Mouse (Mus musculus): ENCODE data around the gene Mpo. TPM values are rescaled to one million over a fixed set of nuclear protein-coding genes. Genes with fewer than 3 reads are reported as not detected.

The Mpo gene
- polyA plus RNA-seq, 1 experiment from 2014 or later, result 274 TPM

DNA sequence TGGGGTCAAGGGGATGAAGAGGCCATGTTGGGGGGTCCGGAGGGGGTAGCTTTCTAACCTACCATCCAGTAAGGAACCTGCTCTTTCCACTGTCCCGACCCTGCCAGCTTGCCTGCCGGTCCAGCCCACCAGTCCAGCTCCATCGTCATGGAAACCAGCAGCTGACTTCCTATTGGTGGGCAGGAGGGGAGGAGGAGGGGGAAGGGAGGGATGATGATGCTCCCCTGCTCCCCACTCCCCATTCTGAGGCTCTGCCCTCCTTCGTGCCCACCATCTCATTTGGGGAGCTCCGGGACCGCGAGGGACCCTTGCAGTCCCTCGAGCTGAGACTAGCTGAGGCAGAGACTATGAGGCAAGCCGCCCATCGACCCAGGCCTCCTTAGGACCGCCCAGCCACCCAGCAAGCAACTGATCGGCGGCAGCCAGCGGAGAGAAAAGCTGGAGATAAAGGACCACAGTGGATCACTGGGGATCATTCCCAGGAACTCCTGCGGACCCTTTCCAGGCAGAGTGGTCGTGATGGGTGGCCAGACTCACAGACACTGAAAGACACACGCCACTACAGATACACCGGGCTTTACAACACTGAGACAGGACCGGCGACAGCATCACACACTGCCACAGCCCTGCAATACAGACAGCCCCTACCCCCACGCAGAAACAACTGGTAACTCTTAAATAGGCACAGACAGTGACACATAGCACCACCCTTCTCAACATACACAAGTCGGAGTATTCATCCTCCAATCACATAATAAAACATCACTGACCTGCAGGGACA is 32.9 kb upstream of the Mpo start, which contains the start of gene Tspoap1:
Gene Tspoap1 (plus strand): TSS at position 241 of the 781 bp plus-strand sequence.
- WGBS (ENCODE audit: insufficient replicate concordance), result 10% methylated on average over 23 of the region's 23 CpGs
- H3K9me3 ChIP-seq (ENCODE audit: low read length), result no peaks in the 10 kb centered on the region
- H3K36me3 ChIP-seq (replicated peaks; ENCODE audit: insufficient read depth, low read length), result peaks cover 13% of the 10 kb centered on the region
- H3K4me1 ChIP-seq (ENCODE audit: insufficient read depth), result peaks cover 8% of the 10 kb centered on the region; the same call in 1 of the 2 replicates
- no peak within 1 kb of the TSS for H3K27ac ChIP-seq (ENCODE audit: low read depth)
- no peak within 1 kb of the TSS for H3K4me2 ChIP-seq (ENCODE audit: low read depth, low read length)
- DNase-seq (peak; percentile 53), ATAC-seq (no peak)
- no peak within 1 kb of the TSS; the same call in none of the 2 replicates for H3K9ac ChIP-seq (replicated peaks)
- peaks cover 45% of the 10 kb centered on the region for H3K27me3 ChIP-seq (ENCODE audit: insufficient read depth, low read length)
- H3K4me3 ChIP-seq (ENCODE audit: low read depth, low read length), result no peak within 1 kb of the TSS
- TF ChIP-seq EP300 (IDR thresholded peaks at IDR 0.05; ENCODE audit: low read depth), result no peak
- TF ChIP-seq CTCF (IDR thresholded peaks at IDR 0.05; ENCODE audit: low read depth), result no peak

DNA sequence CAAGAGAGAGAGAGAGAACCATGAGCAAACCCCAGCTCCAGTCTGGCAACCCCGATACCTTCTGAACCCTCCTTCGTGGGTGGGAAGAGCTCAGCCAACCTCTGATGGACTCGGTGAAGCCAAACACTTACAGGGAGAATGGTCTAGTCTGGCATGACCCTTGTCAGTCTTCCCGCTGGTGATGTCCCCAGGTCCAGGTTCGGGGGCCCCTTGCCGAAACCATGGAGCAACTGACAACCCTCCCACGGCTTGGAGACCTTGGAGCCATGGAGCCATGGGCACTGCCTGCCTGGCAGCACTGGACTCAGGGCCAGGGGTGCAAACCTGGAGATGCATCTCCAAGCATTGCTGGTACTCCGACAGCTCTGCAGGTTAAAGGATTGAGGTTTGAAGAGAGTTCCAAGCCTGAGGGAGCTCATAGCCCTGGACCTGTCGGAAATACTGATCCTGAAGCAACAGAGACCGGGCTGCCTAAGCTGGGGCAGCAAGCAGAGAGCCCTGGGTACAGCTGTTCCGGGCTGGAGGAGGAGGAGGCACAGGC is 32.1 kb upstream of the Mpo start:
- no peak for ATAC-seq
- H3K4me3 ChIP-seq (ENCODE audit: low read depth, low read length), result no peak overlapping the region
- H3K4me2 ChIP-seq (ENCODE audit: low read depth, low read length), result no peak overlapping the region
- 60% methylated on average over 11 of the region's 11 CpGs for WGBS (ENCODE audit: insufficient replicate concordance)
- peaks cover 13% of the 10 kb centered on the region for H3K36me3 ChIP-seq (replicated peaks; ENCODE audit: insufficient read depth, low read length)
- peaks cover 8% of the 10 kb centered on the region; the same call in 1 of the 2 replicates for H3K4me1 ChIP-seq (ENCODE audit: insufficient read depth)
- H3K9me3 ChIP-seq (ENCODE audit: low read length), result no peaks in the 10 kb centered on the region
- H3K27ac ChIP-seq (ENCODE audit: low read depth), result no peak overlapping the region
- no peak overlapping the region for H3K9ac ChIP-seq (replicated peaks)
- H3K27me3 ChIP-seq (ENCODE audit: insufficient read depth, low read length), result peaks cover 51% of the 10 kb centered on the region
- no peak for TF ChIP-seq EP300 (IDR thresholded peaks at IDR 0.05; ENCODE audit: low read depth)
- no peak for TF ChIP-seq CTCF (IDR thresholded peaks at IDR 0.05; ENCODE audit: low read depth)
- peak; percentile 41 for DNase-seq

GRCm38 (mm10) chr11:87761806-87762701 is 31.3 kb upstream of the Mpo start:
- Histone ChIP-seq H3K4me1 (ENCODE audit: insufficient read depth) (peaks cover 8% of the 10 kb centered on the region; the same call in 1 of the 2 replicates), H3K27ac (ENCODE audit: low read depth) (no peak overlapping the region), H3K36me3 (replicated peaks; ENCODE audit: insufficient read depth, low read length) (peaks cover 8% of the 10 kb centered on the region; the same call in 1 of the 2 replicates), H3K4me2 (ENCODE audit: low read depth, low read length) (no peak overlapping the region), H3K27me3 (ENCODE audit: insufficient read depth, low read length) (peaks cover 53% of the 10 kb centered on the region), H3K9me3 (ENCODE audit: low read length) (no peaks in the 10 kb centered on the region), H3K9ac (replicated peaks) (no peak overlapping the region), H3K4me3 (ENCODE audit: low read depth, low read length) (no peak overlapping the region)
- WGBS (ENCODE audit: insufficient replicate concordance), result 64% methylated on average over 14 of the region's 14 CpGs
- TF ChIP-seq EP300 (IDR thresholded peaks at IDR 0.05; ENCODE audit: low read depth) (no peak), CTCF (IDR thresholded peaks at IDR 0.05; ENCODE audit: low read depth) (no peak)
- DNase-seq (no peak), ATAC-seq (no peak)

GRCm38 (mm10) chr11:87762702-87763385 is 30.5 kb upstream of the Mpo start:
- H3K9ac ChIP-seq (replicated peaks), result no peak overlapping the region
- DNase-seq (no peak), ATAC-seq (no peak)
- 0 out of 2 replicates have a peak overlapping the region, but pooled peaks have one; percentile 82 for H3K4me2 ChIP-seq (ENCODE audit: low read depth, low read length)
- H3K36me3 ChIP-seq (replicated peaks; ENCODE audit: insufficient read depth, low read length), result peaks cover 3% of the 10 kb centered on the region; the same call in 1 of the 2 replicates
- H3K4me1 ChIP-seq (ENCODE audit: insufficient read depth), result peaks cover 8% of the 10 kb centered on the region; the same call in 1 of the 2 replicates
- H3K27ac ChIP-seq (ENCODE audit: low read depth), result no peak overlapping the region
- peaks cover 53% of the 10 kb centered on the region for H3K27me3 ChIP-seq (ENCODE audit: insufficient read depth, low read length)
- WGBS (ENCODE audit: insufficient replicate concordance), result 54% methylated on average over 12 of the region's 12 CpGs
- no peak overlapping the region for H3K4me3 ChIP-seq (ENCODE audit: low read depth, low read length)
- TF ChIP-seq CTCF (IDR thresholded peaks at IDR 0.05; ENCODE audit: low read depth) (no peak), EP300 (IDR thresholded peaks at IDR 0.05; ENCODE audit: low read depth) (no peak)
- H3K9me3 ChIP-seq (ENCODE audit: low read length), result no peaks in the 10 kb centered on the region

DNA sequence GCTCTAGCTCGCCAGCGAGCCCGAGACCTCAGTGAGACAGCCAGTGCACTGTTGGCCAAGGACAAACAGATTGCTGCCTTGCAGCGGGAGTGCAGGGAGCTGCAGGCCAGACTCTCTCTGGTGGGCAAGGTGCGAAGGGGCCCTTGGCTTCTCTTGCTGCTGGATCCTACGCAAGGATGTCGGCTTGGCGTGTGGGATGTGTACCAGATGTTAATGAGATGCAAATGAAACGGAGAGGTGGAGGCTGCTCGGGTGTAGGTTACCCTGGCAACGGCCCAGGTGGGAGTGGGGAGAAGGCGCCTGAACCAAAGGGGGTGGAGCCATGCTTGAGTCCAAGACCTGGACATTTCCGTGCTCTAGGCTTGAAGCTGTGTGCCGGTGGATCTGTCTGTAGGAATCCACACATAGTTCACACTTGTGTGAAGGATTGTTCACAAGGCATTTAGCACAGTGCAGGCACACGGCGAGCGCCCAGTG is 29.8 kb upstream of the Mpo start:
- Histone ChIP-seq H3K4me2 (ENCODE audit: low read depth, low read length) (peak overlapping the region; percentile 82), H3K27ac (ENCODE audit: low read depth) (no peak overlapping the region), H3K9ac (replicated peaks) (no peak overlapping the region), H3K4me1 (ENCODE audit: insufficient read depth) (peaks cover 8% of the 10 kb centered on the region; the same call in 1 of the 2 replicates), H3K9me3 (ENCODE audit: low read length) (no peaks in the 10 kb centered on the region), H3K36me3 (replicated peaks; ENCODE audit: insufficient read depth, low read length) (no peaks in the 10 kb centered on the region), H3K27me3 (ENCODE audit: insufficient read depth, low read length) (peaks cover 53% of the 10 kb centered on the region), H3K4me3 (ENCODE audit: low read depth, low read length) (peak overlapping the region; percentile 49)
- DNase-seq, result peak; percentile 34
- no peak for ATAC-seq
- TF ChIP-seq CTCF (IDR thresholded peaks at IDR 0.05; ENCODE audit: low read depth) (no peak), EP300 (IDR thresholded peaks at IDR 0.05; ENCODE audit: low read depth) (no peak)
- WGBS (ENCODE audit: insufficient replicate concordance), result 19% methylated on average over 17 of the region's 17 CpGs
